Mouse (Mus musculus): ENCODE data around the gene Tmc5. TPM values are rescaled to one million over a fixed set of nuclear protein-coding genes. Genes with fewer than 3 reads are reported as not detected.

Gene Tmc5
- polyA plus RNA-seq, 2 experiments, result not detected

GRCm38 (mm10) chr7:118705101-118705961 is 108.2 kb downstream of the Tmc5 start, which contains the start of gene Gde1:
TSS of gene Gde1 (minus strand) at chr7:118705778.
- DNase-seq (ENCODE audit: low read depth in 3 of 3, low spot score in 3 of 3) (peak; percentile 72 to 78 (median 77)), ATAC-seq (ENCODE audit: insufficient read depth) (peak; percentile 87)
- Histone ChIP-seq H3K4me3 (ENCODE audit: insufficient read depth in 1 of 2, low read depth in 2 of 2, low read length in 2 of 2) (peak within 1 kb of the TSS; percentile 77 to 78), H3K27me3 (ENCODE audit: control insufficient read depth, insufficient read depth, low read length) (no peaks in the 10 kb centered on the region), H3K4me2 (ENCODE audit: low read depth) (peak within 1 kb of the TSS; percentile 66), H3K9me3 (ENCODE audit: control insufficient read depth, low read length) (no peaks in the 10 kb centered on the region), H3K36me3 (replicated peaks; ENCODE audit: control insufficient read depth, insufficient read depth, low read depth) (no peaks in the 10 kb centered on the region), H3K27ac (peak within 1 kb of the TSS; percentile 53), H3K4me1 (replicated peaks; ENCODE audit: control insufficient read depth in 2 of 2, insufficient read depth in 2 of 2, low read length in 1 of 2) (peaks cover 12 to 25% of the 10 kb centered on the region in 2 experiments), H3K9ac (replicated peaks) (peak within 1 kb of the TSS; percentile 77)
- no peak; the same call in 1 of the 2 replicates for TF ChIP-seq CTCF (IDR thresholded peaks at IDR 0.05; ENCODE audit: low read depth)
- peak; percentile 44; the same call in 1 of the 2 replicates for TF ChIP-seq EP300 (IDR thresholded peaks at IDR 0.05; ENCODE audit: low read depth)
- WGBS (ENCODE audit: insufficient replicate concordance), result under 1% methylated on average over 66 of the region's 66 CpGs

- Histone ChIP-seq H3K9ac (replicated peaks) (peak overlapping the region; percentile 77), H3K36me3 (replicated peaks; ENCODE audit: control insufficient read depth, insufficient read depth, low read depth) (no peaks in the 10 kb centered on the region), H3K27me3 (ENCODE audit: control insufficient read depth, insufficient read depth, low read length) (no peaks in the 10 kb centered on the region), H3K27ac (no peak overlapping the region), H3K4me1 (replicated peaks; ENCODE audit: control insufficient read depth in 2 of 2, insufficient read depth in 2 of 2, low read length in 1 of 2) (peaks cover 12 to 25% of the 10 kb centered on the region in 2 experiments), H3K4me3 (ENCODE audit: insufficient read depth in 1 of 2, low read depth in 2 of 2, low read length in 2 of 2) (peak overlapping the region; percentile 77 to 78; a peak in 3 of 4 replicates), H3K4me2 (ENCODE audit: low read depth) (peak overlapping the region; percentile 66), H3K9me3 (ENCODE audit: control insufficient read depth, low read length) (no peaks in the 10 kb centered on the region)
- 52% methylated on average over 6 of the region's 6 CpGs for WGBS (ENCODE audit: insufficient replicate concordance)
- no peak for ATAC-seq (ENCODE audit: insufficient read depth)
- no peak for TF ChIP-seq EP300 (IDR thresholded peaks at IDR 0.05; ENCODE audit: low read depth)
- TF ChIP-seq CTCF (IDR thresholded peaks at IDR 0.05; ENCODE audit: low read depth), result no peak
- no peak for DNase-seq (ENCODE audit: low read depth in 3 of 3, low spot score in 3 of 3)
Measured at GRCm38 (mm10) chr7:118706051-118706450, 109.0 kb downstream of the Tmc5 start.

- no peak overlapping the region for H3K4me3 ChIP-seq (ENCODE audit: insufficient read depth in 1 of 2, low read depth in 2 of 2, low read length in 2 of 2)
- no peak overlapping the region for H3K27ac ChIP-seq
- H3K36me3 ChIP-seq (replicated peaks; ENCODE audit: control insufficient read depth, insufficient read depth, low read depth), result no peaks in the 10 kb centered on the region
- H3K9me3 ChIP-seq (ENCODE audit: control insufficient read depth, low read length), result no peaks in the 10 kb centered on the region
- DNase-seq (ENCODE audit: low read depth in 3 of 3, low spot score in 3 of 3) (no peak), ATAC-seq (ENCODE audit: insufficient read depth) (no peak)
- WGBS (ENCODE audit: insufficient replicate concordance), result 83% methylated on average over 5 of the region's 5 CpGs
- TF ChIP-seq EP300 (IDR thresholded peaks at IDR 0.05; ENCODE audit: low read depth) (no peak), CTCF (IDR thresholded peaks at IDR 0.05; ENCODE audit: low read depth) (no peak)
- H3K9ac ChIP-seq (replicated peaks), result no peak overlapping the region
- H3K4me1 ChIP-seq (replicated peaks; ENCODE audit: control insufficient read depth in 2 of 2, insufficient read depth in 2 of 2, low read length in 1 of 2), result peaks cover 12 to 25% of the 10 kb centered on the region in 2 experiments
- no peak overlapping the region for H3K4me2 ChIP-seq (ENCODE audit: low read depth)
- H3K27me3 ChIP-seq (ENCODE audit: control insufficient read depth, insufficient read depth, low read length), result no peaks in the 10 kb centered on the region
Measured at GRCm38 (mm10) chr7:118706488-118706887, 109.4 kb downstream of the Tmc5 start.

- Histone ChIP-seq H3K36me3 (replicated peaks; ENCODE audit: control insufficient read depth, insufficient read depth, low read depth) (no peaks in the 10 kb centered on the region), H3K4me1 (replicated peaks; ENCODE audit: control insufficient read depth in 2 of 2, insufficient read depth in 2 of 2, low read length in 1 of 2) (peaks cover 12 to 27% of the 10 kb centered on the region in 2 experiments), H3K9ac (replicated peaks) (no peak overlapping the region), H3K27me3 (ENCODE audit: control insufficient read depth, insufficient read depth, low read length) (no peaks in the 10 kb centered on the region), H3K4me2 (ENCODE audit: low read depth) (no peak overlapping the region), H3K9me3 (ENCODE audit: control insufficient read depth, low read length) (no peaks in the 10 kb centered on the region), H3K27ac (no peak overlapping the region), H3K4me3 (ENCODE audit: insufficient read depth in 1 of 2, low read depth in 2 of 2, low read length in 2 of 2) (no peak overlapping the region)
- TF ChIP-seq EP300 (IDR thresholded peaks at IDR 0.05; ENCODE audit: low read depth), result no peak
- no peak for TF ChIP-seq CTCF (IDR thresholded peaks at IDR 0.05; ENCODE audit: low read depth)
- DNase-seq (ENCODE audit: low read depth in 3 of 3, low spot score in 3 of 3) (no peak), ATAC-seq (ENCODE audit: insufficient read depth) (no peak)
- WGBS (ENCODE audit: insufficient replicate concordance), result 60% methylated on average over 2 of the region's 2 CpGs
Measured at GRCm38 (mm10) chr7:118707216-118707615, 110.1 kb downstream of the Tmc5 start.

GRCm38 (mm10) chr7:118708002-118708401 is 110.9 kb downstream of the Tmc5 start:
- H3K9me3 ChIP-seq (ENCODE audit: control insufficient read depth, low read length), result no peaks in the 10 kb centered on the region
- ATAC-seq (ENCODE audit: insufficient read depth) (no peak), DNase-seq (ENCODE audit: low read depth in 3 of 3, low spot score in 3 of 3) (no peak)
- TF ChIP-seq EP300 (IDR thresholded peaks at IDR 0.05; ENCODE audit: low read depth) (no peak), CTCF (IDR thresholded peaks at IDR 0.05; ENCODE audit: low read depth) (no peak)
- H3K4me3 ChIP-seq (ENCODE audit: insufficient read depth in 1 of 2, low read depth in 2 of 2, low read length in 2 of 2), result no peak overlapping the region
- H3K36me3 ChIP-seq (replicated peaks; ENCODE audit: control insufficient read depth, insufficient read depth, low read depth), result no peaks in the 10 kb centered on the region
- no peak overlapping the region for H3K27ac ChIP-seq
- H3K27me3 ChIP-seq (ENCODE audit: control insufficient read depth, insufficient read depth, low read length), result no peaks in the 10 kb centered on the region
- WGBS (ENCODE audit: insufficient replicate concordance), result 55% methylated on average over 4 of the region's 4 CpGs
- H3K4me1 ChIP-seq (replicated peaks; ENCODE audit: control insufficient read depth in 2 of 2, insufficient read depth in 2 of 2, low read length in 1 of 2), result peaks cover 12 to 27% of the 10 kb centered on the region in 2 experiments
- no peak overlapping the region for H3K9ac ChIP-seq (replicated peaks)
- H3K4me2 ChIP-seq (ENCODE audit: low read depth), result no peak overlapping the region
